Mouse (Mus musculus) lung, postnatal 36 days (tissue): ENCODE results near the gene Pitx2.

Source experiments
- DNase-seq: peaks from one replicate; pipeline ENCODE4 v3.0.0; 2022; ENCODE audit warnings: mixed read lengths

Pitx2 gene

GRCm38 (mm10) chr3:129199609-129200500 lies at the start of gene Pitx2:
Pitx2 (plus strand) TSS chr3:129199878.
- DNase-seq, result no peak

DNA sequence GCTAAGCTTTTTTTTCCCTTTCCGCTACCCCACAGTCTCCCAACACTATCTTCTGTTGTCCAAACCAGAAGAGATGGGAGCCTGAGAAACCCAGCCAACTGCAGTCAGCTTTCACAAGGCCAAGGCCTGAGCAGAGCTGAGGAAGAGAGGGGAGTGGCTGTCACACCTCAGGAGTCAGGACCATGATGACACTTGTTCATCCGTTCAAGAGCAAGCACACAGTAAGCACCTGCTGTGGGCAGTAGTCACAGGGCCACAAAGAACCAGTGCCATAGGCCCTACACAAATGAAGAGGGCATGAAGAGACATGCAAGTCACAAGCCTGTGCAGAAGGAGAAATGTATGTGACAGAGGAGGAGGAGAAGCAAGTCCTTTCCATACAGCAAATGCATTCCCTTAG lies 49.7 kb upstream of the Pitx2 start:
- no peak for DNase-seq

- no peak for DNase-seq
These were observed 48.5 kb upstream of the Pitx2 start for GRCm38 (mm10) chr3:129151096-129151685.

DNA sequence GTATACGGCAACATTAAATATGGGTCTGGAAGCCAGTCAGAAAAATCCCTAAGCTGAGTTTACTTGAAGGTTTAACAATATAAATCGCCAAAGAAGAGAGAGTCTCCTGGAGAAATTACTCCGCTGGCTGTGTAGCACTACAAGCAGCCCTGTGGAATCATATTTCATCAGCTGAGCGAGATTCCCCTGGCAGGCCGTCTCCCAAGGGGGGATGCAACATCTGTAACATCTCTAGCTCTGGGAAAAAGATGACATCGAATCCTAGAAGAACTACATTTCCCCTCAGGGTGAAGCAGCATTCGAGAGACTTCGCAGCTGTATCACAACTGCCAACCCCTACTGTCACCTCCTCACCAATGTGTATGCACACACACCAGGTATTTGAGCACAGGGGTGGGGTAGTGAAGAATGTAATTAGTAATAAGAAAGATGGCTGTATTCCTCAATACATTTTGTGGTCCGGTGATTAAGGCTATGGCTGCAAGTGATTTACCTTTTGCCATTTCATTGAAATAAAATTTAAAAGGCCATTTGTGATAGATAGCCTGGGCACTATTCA lies 40.8 kb upstream of the Pitx2 start:
- DNase-seq, result no peak

- DNase-seq, result no peak
These were observed 38.2 kb upstream of the Pitx2 start for GRCm38 (mm10) chr3:129161333-129162035.

DNA sequence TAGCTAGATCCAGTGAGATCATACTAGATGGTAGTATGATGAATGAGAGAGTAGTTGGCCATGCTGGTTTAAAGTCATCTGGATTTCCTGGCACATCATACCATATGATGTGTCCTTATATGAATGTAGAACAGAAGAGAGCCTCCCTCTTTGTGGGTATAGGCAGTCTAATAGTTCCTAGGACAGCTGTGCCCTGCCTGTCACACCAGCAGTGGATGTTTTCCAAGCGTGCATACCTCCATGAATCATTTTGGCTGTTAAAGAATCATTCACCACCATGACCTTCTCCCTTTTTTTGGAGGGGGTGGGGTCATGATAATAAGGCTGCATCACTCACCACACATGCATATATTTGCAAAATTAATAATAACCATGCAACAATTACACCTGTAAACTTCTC lies 35.4 kb upstream of the Pitx2 start:
- no peak for DNase-seq

GRCm38 (mm10) chr3:129165715-129166114 lies 34.0 kb upstream of the Pitx2 start:
- no peak for DNase-seq

DNA sequence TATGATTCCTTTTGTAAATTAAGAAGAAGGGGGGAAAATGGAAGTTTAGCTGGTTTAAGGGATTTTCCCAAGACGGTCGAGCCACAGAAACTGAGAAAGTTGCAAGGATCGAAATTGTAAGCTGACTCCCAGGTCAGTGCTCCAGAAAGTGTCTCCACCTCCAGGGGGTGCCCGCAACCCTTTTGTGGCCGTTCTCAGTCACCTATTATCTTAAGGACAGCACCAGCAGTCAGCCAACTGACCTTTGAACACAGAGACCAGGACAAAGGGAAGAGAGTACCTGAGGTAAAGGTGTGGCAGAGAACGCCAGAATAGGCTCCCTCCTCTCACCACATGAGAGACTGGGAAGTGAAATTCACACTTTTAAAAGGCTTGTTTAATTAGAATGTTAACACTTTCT lies 33.0 kb upstream of the Pitx2 start:
- no peak for DNase-seq

DNA sequence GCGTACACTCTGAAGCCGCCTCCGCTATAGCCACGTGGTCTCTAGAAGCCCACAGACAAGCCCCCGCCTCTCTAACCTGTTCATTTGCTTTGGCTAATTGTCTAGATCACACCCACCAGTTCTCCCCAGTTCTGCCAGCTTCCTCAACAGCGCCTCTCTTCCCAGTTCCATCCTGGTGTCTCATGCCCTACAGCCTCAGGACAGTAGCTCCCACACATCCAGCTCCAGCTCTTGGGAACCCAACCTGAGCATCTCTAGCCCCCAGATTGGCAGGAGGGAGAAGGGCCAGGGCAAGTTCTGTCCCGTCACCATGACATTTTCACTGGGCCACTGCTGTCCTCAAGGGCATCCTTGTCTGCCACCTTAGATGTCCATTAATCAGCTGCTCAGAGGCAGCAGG lies 29.3 kb upstream of the Pitx2 start:
- no peak for DNase-seq

DNA sequence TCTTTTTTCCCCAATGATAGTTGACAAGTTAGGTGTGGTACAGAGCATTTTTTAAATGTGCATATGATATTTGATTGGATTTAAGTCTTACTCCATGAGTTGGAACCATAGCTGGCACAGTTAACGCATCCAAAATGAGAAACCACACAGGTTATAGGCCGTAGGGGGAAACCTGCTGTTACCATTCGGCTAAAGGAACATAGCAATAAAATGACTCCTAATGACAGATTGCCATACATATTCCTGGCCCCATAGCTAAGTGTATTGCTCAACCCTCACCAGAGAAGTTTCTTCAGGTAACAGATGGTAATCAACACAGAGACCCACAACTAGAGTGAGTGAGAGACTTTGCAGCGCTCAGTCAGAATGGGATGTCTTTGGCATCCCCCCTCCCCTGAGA lies 27.9 kb upstream of the Pitx2 start:
- DNase-seq, result no peak

DNA sequence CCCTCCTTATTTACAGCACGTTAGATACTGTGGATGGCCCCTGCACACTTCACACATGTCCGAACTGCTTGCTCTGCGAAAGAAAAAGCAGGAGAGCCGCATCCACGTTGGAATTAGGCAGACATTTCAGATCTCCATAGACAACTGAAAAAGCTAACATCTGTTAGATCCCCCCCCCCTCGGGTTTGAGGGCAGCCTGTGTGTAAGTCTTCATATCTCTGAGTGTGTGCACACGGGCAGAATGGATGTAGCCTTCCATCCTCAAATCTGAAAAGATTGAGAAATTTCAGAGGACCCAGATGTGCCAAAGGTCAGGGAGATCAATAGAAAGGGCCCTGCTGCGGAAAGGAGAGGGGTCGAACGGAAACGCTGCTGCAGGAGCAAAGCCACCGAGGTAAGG lies 5.2 kb upstream of the Pitx2 start:
- DNase-seq, result no peak

DNA sequence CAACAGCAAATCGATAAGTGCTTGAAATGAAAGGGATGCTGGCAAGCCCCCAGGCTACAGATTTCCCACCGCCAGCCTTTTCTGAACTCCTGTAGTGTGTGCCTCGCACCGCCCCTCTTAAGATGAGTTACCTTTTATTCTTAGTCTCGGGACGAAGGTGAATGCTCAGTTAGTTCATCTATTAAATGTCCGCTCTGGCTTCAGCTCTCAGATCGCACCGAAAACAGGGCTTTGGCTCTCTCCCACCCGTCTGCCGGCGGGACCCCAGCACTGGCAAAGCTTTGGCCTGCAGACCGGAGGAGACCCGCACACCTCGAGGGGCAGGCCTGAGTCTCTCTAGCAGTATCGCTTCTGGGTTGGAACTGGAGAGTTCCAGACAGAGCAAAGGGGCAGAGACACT lies 4.6 kb upstream of the Pitx2 start:
- no peak for DNase-seq

DNA sequence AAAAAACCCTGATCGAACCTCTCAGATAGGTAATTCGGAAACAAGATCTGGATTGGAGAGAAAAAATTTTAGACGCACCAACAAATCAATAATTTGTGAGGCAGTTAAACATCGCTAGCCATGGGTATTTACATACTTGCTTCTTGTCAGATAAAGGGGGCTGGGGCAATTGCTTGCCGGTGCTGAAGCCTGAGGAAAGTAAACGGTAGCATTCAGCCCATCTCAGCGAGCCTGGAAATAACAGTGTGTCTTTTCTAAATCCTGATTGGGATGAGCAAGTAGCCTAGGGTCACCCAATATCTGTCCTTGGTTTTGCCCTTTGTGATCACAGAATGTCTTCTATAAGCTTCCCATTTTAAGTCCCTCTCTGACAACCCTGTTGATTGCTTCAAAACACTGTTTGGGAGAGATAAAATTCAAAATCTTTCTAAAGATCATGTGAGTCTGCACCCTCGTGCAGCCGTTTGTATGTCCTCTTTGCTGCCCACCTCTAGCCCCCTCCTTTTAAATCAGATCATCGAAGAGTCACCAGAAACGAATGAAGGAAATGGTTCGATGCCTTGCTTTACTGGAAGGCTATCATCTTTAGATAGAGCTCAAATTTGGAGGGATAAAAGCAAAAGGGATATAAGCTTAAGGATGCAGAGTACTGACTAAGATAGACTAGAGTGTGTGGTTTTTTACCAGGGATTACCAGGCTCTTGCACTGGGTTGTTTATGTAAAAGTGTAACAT lies 3.7 kb upstream of the Pitx2 start:
- no peak for DNase-seq

DNA sequence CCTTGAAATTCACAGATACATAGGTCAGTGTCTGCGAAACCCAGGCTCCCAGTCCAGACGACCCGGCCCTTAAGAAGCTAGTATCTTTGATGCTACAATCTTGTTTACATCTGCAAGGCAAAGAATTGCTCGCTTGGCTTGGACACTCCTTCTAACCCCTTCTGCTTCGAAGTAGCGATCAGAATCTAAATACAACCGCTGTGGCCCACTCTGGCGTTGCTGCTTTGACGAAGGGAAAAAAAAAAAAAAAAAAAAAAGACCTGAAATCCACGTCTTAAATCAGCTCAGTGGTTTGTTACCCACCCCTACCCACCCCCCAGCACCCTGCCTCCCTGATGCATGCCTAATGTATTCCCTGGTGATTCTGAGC lies 3.1 kb upstream of the Pitx2 start:
- no peak for DNase-seq

GRCm38 (mm10) chr3:129197035-129197434 lies 2.6 kb upstream of the Pitx2 start:
- no peak for DNase-seq

DNA sequence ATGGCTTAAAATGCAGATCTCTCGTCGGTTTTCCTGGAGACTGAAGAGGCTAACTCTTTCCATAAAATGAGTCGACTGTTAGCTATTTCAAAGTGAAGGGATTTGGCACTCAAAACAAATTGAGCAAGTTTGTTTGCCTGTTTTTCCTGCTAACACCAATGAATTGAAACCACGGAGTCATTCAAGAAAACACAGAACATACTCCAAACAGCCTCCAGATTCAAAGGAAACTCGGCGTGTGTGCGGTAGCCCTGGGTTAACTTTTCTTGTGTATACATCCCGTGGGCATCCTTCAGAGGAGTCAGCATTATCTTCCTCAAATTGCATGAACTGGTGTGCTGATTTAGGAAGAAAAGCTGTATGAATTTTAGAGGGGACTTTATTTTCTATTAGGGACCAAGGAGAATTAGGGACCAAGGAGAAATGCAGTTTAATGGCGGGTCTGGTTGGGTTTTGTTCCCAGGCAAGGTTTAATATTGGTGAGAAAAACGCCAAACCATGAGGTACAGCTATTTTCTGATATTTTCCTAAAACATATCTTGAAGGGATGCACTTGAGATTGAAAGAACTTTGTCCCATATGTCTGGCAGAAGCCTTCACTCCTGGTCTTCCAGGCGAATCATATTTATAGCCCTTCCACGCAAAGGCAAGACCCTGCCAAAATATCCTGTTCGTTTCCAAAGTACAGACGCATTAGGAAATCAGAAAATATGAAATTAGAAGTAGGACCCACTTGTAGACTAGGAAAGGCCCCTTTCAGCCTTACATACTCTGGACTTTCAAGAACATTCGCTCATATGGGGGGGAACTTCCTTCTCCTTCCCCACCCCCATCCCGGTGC lies 1.7 kb upstream of the Pitx2 start:
- DNase-seq, result no peak

GRCm38 (mm10) chr3:129198627-129198903 lies 1.1 kb upstream of the Pitx2 start:
- DNase-seq, result no peak

DNA sequence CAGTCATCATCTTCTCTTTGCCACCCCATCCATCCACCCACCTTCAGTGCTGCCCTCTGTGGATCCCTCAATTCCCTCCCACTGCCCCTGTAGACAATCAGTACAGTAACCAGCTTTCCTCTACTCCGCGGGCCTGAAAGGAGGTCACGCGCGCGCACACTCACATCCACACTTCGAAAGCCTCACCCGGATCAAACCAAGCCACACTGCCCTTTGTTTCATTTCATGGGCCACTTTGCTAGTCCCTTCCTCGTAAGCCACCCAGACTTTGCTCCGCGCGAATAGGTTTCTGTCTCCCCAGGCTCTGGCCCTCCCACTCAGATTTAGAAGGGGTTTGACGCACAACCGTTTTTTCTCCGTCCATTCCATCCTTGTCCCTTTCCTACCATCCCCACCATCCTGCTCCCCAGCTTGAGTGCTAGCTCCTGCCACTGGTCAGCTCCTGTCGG lies 494 bp upstream of the Pitx2 start:
- no peak for DNase-seq

DNA sequence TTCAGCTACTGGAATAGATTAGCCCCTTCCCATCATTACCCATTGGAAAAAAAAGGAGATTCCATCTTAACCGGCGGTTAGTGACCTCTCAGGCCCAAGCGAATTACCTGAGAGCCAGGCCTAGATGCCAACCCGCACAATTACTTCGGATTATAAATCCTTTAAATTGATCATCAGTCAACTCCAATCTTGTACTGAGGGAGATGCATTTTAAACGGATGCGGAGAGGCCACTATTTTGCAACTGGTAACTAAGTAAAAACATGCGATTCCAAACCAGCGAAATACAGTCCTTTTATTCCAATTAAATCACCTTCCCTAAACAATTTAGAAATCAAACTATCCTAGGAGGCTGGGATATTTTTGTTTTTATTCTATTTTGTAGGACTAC lies 818 bp downstream of the Pitx2 start:
- no peak for DNase-seq

- DNase-seq, result no peak
These were observed 1.5 kb downstream of the Pitx2 start for GRCm38 (mm10) chr3:129201156-129201555.

GRCm38 (mm10) chr3:129201681-129202255 lies 2.1 kb downstream of the Pitx2 start:
- DNase-seq, result no peak
